Mouse (Mus musculus): ENCODE data around the gene Sh2d5. TPM values are rescaled to one million over a fixed set of nuclear protein-coding genes. Genes with fewer than 3 reads are reported as not detected.

Sh2d5 gene
- polyA plus RNA-seq, 1 experiment: 0.63 TPM

DNA sequence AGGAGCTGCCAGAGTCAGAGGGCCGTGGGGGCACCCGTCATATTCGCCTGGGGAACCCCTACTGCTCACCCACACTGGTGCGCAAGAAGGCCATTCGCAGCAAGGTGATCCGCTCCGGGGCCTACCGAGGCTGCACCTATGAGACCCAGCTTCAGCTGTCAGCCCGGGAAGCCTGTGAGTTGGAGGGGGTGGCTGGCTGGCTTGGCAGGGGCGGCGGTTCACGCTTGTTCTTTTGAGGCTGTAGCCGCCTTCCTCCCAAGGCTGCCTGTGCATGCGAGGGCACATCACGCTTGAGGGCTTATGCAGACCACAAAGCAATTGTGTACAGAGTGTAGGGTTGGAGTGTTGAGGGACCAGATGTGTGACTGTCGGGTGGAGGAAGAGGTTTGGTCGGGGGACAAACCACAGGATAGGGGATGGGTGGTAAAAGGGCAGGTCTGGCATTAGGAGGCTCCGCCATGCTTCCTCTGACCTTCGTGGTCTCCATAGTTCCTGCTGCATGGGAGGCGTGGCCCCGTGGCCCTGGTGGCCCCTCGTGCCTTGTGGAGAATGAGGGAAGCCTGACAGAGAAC lies 7.0 kb downstream of the Sh2d5 start:
- no peak for DNase-seq (ENCODE audit: low read depth, low spot score)
- 73% methylated on average over 22 of the region's 22 CpGs for WGBS

DNA sequence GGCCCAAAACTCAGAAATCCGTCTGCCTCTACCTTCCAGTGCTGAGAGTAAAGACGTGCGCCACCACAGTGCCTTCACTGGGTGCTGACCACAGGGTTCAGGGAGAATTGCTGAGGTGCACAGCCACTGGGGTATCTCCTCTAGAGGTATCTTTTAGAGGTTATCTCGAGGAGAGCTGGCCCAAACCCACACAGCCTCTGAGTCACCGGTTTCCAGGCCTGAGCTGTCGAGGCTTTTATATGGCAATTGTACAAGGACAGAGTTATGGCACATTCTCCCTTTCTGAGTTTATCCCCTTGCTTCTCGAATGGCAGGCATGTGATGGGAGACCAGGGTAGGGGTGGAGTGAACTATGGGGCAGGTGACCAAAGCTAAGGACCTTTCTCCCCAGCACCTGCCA lies 8.5 kb downstream of the Sh2d5 start:
- no peak for DNase-seq (ENCODE audit: low read depth, low spot score)
- 67% methylated on average over 7 of the region's 7 CpGs for WGBS

DNA sequence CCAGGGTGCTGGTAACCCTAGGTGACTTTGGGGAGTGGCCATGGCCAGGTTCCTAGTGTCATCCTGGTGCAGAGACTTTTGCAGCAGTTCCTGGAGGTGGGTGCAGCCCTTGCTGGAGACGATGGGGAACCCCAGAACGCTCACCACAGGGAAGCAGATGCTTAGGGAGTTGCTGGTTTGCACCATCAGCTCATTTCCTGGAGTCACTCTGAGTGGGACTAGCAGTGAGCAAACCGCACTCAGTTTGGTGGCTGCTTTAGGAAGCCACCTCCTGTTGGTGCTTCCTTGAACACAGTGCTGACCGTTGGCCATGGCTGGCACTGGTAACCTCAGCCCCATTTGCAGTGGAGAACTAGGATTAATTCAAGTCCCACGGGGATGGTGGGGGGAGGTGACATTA lies 9.3 kb downstream of the Sh2d5 start:
- no peak for DNase-seq (ENCODE audit: low read depth, low spot score)
- 72% methylated on average over 5 of the region's 5 CpGs for WGBS

DNA sequence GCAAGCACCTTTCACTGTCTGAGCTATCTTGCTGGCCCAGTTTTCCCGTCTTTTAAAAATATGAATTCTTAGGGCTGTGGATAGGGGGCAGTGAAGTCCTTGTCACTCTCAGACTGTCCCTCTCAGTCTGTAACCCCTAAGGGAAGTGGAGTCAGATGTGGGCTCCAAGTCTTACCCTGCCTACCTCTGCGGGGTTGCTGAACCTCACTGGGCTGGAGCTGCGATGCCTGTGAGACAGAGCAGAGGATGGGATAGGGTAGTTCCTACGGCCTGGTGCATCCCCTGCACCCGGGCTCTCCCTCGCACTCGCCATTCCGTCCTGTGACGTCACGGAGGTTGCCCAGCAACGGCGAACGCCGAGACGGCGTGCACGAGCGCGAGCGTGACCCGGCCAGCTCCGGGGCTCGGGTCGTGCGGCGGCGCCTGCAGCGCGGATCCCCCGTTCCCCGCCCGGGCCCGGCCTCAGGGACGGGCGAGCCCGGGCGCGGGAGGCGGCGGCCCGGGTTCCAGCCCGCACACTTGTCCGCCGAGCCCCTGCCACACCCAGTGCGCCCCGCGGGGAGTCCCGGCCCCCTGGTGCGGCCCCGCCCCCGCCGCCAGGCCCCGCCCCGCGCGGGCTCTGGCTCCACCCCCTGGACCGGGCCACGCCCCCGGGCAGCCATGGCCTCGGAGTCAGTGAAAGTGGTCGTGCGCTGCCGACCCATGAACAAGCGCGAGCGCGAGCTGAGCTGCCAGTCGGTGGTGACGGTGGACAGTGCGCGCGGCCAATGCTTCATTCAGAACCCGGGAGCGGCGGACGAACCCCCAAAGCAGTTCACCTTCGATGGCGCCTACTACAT lies 11.9 kb downstream of the Sh2d5 start:
- no peak for DNase-seq (ENCODE audit: low read depth, low spot score)
- WGBS: 1% methylated on average over 76 of the region's 78 CpGs

DNA sequence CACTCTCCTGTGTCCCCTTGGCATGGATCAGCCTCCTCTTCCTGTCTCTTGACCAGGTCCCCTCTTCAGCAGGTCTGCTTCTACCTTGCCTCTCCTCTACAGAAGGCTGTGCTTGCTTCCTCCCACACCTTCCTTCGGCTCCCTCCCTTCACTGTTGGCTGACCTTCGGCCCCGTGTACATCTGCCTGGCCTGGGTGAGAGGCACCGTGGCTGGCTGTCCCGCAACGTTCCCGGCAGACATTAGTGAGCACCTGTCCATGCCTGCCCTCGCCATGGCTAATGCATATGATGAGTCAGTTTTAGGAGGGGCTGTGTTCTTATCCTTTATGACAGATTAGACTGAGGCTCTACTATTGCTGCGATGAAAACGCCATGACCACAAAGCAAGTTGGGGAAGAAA lies 17.7 kb downstream of the Sh2d5 start:
- no peak for DNase-seq (ENCODE audit: low read depth, low spot score)
- 34% methylated on average over 10 of the region's 10 CpGs for WGBS

DNA sequence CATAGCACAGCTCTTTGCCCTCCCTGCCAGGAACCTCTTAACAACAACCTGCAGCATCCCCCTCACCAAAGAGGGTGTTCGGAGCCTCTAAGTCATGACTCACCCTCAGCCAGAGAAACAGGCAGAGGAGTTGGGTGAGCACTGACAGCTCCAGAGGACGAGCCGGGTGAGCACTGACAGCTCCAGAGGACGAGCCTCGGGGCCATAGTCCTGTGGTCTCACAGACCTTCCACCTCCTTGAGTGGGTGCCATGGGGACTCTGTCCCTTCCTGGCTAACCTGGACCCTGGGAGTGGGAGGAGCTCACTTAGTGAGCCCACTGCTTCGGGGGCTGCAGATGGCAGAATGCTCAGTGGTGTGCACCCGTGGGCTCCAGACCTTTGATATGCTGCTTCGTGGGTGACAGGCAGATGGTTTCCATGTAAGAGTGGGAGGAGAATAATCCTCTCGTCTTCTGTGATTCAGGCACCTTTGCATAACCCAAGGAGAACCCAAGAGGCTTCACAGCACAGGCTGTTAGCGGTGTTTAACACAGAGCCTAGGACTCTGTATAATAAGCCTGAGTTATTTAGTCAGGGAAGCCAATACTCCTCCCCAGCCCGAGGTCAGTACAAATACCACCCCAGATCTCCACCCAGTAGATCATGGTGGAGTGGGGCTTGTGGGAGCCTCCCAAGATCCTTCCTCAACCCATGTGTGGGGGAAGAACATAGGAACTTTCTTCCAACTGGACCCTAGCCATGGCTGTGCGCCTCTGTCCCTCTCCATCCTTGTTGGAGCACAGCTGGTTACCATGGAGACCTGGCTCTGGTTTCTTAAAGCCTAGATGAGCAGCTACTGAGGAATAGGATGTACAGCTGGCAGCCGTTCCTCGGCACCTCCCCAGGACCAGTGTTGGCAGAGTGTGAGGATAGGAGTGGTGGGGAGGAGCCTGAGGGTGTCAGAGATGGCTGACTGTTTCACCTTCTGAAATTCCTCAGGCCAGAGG lies 22.1 kb downstream of the Sh2d5 start:
- DNase-seq (ENCODE audit: low read depth, low spot score): no peak
- WGBS: 55% methylated on average over 14 of the region's 14 CpGs

DNA sequence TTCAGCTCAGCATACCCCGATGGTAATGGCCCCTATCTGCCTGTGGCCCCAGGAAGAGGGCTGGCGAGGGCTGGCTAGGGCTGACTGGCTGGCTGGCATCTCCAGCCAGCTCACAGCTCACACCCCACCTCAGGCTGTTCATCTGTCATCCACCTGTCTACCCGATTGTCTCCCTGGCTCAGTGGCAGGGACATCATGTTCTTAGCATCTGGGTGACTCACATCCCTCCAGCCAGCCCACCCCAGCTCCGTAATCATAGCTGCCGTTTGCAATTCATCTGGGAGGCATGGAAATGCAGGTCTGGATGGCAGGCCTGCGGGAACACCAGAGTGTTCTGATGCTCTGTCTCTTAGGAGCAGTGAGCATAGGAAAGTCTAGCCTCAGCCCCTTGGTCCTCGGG lies 28.1 kb downstream of the Sh2d5 start:
- DNase-seq (ENCODE audit: low read depth, low spot score): no peak
- 74% methylated on average over 7 of the region's 7 CpGs for WGBS

DNA sequence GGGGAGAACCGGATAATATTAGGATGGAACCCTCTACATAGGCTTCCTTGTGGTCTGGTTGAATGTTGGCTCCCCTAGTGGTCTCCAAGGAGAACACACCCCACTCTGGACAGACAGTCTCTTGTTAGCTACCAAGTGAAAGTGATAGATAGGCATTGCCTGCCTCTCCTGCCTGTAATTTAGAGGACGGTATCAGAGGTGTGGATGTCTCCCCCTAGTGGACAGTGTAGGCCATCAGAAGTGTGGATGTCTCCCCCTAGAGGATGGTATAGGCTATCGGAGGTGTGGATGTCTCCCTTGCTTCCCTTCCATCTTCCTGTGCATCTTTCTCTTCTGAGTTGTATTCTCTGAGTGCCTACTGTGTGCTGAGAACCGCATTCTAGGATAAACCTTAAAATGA lies 32.6 kb downstream of the Sh2d5 start:
- 22% methylated on average over 4 of the region's 4 CpGs for WGBS
- peak; percentile 76 for DNase-seq (ENCODE audit: low read depth, low spot score)

DNA sequence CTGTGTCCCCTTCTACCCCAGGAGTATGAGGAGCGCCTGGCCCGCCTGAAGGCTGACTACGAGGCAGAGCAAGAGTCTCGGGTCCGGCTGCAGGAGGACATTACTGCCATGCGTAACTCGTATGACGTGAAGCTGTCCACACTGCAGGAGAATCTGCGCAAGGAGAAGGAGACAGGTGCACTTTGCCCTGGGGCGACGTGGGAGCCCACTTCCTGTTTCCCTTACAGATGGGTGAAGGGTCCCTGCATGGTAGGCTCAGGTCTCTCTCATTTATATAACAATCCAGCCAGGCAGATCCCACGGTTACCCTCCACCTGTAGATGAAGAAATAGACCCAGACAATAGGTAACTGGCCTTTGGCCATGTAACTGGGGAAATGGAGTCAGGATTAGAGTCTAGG lies 36.2 kb downstream of the Sh2d5 start:
- DNase-seq (ENCODE audit: low read depth, low spot score): no peak
- WGBS: 74% methylated on average over 12 of the region's 12 CpGs

DNA sequence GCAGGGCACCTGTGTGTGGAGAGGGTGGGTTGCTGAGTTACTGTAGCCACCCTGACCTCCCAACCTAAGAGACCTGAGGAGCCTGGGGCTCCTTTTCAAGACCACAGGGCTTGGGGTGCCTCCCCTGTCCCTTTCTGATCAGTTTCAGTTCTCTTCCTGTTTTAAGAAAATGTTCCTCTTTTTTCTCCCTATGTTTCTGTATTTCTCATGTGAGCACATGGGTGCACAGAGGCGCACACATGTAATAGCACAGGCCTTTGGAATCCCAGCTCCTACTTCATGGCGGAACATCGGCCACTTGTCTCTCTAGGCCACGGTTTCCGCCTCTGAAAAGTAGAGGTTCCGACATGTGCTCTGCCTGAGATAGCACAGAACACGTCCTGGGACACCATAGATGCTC lies 38.5 kb downstream of the Sh2d5 start:
- DNase-seq (ENCODE audit: low read depth, low spot score): no peak
- 76% methylated on average over 7 of the region's 7 CpGs for WGBS

DNA sequence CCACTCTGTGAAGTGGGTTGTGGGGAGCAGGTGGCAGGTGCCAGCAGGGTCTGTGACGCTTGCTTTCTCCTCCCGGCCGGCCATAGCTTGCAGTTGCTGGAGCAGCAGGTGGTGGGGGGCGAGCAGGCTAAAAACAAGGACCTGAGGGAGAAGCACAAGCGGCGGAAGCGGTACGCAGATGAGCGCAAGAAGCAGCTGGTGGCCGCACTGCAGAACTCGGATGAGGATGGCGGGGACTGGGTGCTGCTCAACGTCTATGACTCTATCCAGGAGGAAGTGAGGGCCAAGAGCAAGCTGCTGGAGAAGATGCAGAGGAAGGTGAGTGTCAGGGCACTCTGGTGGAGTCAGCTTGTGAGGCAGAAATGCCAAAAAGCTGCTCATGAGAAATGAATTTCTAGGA lies 41.8 kb downstream of the Sh2d5 start:
- no peak for DNase-seq (ENCODE audit: low read depth, low spot score)
- WGBS: 71% methylated on average over 13 of the region's 13 CpGs

DNA sequence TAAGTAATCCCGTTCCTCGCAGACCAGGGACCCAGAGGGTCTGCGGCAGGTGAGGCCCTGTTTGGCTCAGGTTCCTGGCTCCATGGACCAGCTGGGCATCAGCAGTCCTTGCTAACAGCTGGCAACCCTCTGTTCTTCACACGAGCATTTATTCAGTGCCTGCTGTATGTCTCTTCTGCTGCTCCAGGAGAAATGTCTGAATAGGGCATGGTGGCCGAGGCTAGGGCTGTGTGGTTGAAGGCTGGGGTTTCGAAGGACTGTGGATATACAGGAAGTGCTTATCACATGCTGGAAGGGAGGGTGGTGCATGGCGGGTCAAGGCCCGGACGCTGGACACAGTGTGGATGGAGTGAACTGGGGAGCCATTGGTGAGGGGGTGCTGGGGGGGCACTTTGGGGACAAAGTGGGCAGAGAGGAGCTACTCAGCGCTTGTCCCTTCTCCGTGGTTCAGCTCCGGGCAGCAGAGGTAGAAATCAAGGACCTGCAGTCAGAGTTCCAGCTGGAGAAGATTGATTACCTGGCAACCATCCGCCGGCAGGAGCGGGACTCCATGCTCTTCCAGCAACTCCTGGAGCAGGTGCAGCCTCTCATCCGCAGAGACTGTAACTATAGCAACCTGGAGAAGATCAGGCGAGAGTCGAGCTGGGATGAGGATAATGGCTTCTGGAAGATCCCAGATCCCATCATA lies 43.2 kb downstream of the Sh2d5 start:
- DNase-seq (ENCODE audit: low read depth, low spot score): no peak
- WGBS: 83% methylated on average over 18 of the region's 18 CpGs

DNA sequence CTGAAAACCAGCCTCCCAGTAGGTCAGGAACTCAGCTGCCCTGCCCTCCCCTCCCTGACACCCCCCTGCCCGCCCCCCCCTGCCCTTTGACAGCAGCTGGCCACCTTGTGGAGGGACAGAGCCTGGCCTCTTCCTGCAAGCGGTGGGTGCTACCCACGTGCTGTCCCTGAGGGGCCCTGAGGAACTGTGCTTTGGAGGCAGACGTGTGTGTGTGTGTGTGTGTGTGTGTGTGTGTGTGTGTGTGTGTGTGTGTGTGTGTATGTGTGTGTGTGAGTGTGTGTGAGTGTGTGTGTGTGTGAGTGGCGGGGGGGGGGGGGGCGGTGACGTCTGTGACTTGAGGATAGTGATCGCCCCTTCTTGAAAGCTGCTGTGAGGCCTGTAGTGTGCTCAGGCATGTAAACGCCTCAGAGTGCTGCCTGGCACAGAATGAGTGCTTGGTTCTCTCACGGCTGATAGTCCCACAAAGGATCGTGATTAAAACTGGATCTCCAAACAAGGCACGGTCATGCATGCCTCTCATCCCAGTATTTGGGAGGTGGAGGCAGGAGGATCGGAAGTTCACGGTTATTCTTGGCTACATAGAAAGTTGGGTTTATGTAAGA lies 43.8 kb downstream of the Sh2d5 start:
- 86% methylated on average over 11 of the region's 14 CpGs for WGBS
- no peak for DNase-seq (ENCODE audit: low read depth, low spot score)

DNA sequence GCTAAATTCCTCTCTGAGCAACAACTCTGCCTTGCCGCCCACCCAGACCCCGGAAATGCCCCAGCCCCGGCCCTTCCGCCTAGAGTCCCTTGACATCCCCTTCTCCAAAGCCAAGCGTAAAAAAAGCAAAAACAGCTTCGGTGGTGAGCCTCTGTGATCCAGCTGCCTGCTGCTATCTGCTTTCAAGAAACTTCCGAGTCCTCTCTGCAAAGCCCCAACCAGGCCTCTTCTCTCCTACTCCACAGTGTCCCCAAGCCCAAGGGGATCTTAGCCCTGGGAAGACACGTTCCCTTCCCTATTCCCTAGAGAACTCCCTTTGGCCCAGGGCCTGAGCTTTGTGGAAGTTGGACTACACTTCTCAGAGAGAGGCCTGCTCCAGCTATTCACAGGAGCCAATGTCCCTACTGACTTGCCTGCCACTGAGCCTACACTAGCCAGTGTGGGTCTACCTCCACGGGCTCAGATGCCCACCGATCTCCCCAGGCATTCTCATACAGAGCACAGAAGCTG lies 51.1 kb downstream of the Sh2d5 start:
- DNase-seq (ENCODE audit: low read depth, low spot score): no peak
- 89% methylated on average over 10 of the region's 10 CpGs for WGBS

DNA sequence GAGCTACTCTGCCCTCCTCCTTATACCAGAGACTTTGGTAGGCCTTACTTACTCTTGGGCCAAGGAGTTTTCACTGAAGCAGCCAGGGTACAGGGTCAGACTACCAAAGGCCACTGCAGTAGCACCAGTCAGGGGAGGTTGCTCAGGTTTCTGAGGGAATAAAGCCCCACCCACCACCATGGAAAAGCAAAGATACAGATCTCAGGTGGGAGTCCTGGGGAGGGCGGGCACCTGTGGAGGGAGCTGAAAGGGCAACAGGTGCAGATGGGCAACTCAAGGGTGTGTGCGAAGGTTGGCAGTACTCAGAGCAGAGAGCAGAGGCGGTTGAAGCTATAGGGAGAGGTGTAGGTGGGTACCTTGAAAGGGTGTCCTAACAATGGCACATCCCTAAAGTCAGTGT lies 52.8 kb downstream of the Sh2d5 start:
- 84% methylated on average over 3 of the region's 3 CpGs for WGBS
- DNase-seq (ENCODE audit: low read depth, low spot score): no peak

DNA sequence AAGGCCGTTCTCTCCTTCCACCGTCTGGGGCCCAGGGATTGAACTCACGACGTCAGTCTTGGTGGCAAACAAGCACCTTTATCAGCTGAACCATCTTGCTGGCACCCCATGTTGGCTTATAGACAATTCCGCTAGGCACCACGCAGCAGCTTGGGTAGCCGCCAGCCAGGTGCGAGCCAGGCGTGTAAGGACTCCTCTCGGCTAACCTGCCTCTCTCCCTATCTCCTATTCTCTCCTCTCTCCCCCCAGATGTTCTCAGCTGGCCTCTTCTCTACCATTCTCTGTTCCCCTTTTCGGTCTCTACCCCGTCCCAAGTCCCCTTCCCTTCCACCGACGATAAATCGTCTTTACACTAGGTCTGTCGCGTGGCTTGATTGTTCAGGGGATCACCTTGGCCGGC lies 53.5 kb downstream of the Sh2d5 start:
- 5% methylated on average over 18 of the region's 18 CpGs for WGBS
- DNase-seq (ENCODE audit: low read depth, low spot score): no peak

DNA sequence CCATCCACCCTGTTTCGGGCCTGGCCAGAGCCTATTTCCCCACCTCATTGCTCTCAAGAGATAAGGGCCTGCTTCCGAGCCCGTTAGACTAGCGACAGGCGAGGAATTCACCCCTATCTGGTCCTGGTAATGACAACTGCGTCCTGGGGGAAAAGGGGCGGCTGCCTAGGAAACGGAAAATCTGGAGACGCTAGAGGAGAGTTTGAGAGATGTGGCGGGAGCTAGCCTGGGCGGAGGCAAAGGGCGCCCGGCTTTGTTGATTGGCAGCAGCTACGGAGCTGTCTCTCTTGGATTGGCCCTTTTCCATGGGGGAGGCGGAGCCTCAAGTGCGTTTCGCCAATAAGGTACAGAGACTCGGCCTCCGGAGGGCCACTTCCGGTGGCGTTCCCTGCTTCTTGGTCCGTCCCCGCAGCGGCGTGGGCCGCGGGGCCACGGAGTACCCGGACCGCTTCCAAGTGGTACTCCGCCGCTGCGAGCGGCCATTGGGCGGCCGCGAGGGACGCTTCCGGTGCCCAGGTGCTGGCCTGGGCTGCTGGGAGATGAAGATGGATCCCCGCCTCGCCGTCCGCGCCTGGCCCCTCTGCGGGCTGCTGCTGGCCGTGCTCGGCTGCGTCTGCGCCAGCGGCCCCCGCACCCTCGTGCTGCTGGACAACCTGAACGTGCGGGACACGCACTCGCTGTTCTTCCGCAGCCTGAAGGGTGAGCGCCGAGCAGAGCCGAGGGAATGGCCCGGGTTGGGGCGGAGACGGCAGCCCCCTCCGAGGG lies 54.3 kb downstream of the Sh2d5 start, which contains the start of gene Ddost:
Gene Ddost, plus strand, starts transcription at position 391 of the 765 bp plus-strand sequence.
- under 1% methylated on average over 64 of the region's 64 CpGs for WGBS
- peak; percentile 98 for DNase-seq (ENCODE audit: low read depth, low spot score)

DNA sequence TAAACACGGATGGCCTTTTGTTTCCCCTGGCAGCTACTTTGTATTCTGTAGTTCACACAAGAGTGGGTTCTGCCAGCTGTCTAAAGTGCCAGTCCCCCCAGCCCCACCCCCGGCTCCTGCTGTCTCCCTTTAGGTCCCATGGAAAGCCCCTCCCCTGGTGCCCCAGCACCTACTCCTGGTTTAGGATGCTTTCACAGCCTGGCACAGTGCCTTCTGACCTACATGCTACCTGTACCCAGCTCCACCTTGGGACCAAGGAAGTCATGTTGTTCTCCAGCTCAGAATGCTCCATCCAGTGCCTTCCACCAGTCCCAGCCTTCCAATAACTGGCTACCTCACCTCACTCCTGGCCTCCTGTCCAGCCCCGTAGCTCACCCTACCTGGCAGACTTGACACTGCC lies 56.8 kb downstream of the Sh2d5 start:
- WGBS: 74% methylated on average over 3 of the region's 3 CpGs

More for the DNA sequence above, 56.8 kb downstream of the Sh2d5 start:
- DNase-seq (ENCODE audit: low read depth, low spot score): no peak
